Mouse (Mus musculus) left cerebral cortex, adult 18-20 months (tissue): Measurements from ENCODE around the gene Asic1. TPM values are rescaled to one million over a fixed set of nuclear protein-coding genes. Genes with fewer than 3 reads are reported as not detected.
"Not testable (repeated sequence)": the region's sequence is repeated elsewhere in the genome, so short reads cannot be mapped to it uniquely, and the experiment has no call there.

Source experiments
- DNase-seq, 2 experiments: peaks; one replicate each; pipeline ENCODE4 v3.0.0; 2021 to 2022; ENCODE audit warnings: low spot score in 2 of 2, mixed read lengths in 1 of 2
- total RNA-seq, 2 experiments: library from RNA; stranded (reverse); gene quantifications; 2 replicates each; pipeline ENCODE4 v1.2.3; 2021

The Asic1 gene
- total RNA-seq, 2 experiments from 2014 or later, result 62.7 to 75.8 TPM

- peak; percentile 70 to 83 for DNase-seq
Measured at GRCm38 (mm10) chr15:99717386-99718334, 47.5 kb downstream of the Asic1 start, which contains the start of gene Gpd1. Gpd1 (plus strand) TSS chr15:99717515.

GRCm38 (mm10) chr15:99718461-99719021 lies 48.4 kb downstream of the Asic1 start:
- no peak for DNase-seq

- DNase-seq, result no peak
Measured at GRCm38 (mm10) chr15:99719865-99720264, 49.7 kb downstream of the Asic1 start.

GRCm38 (mm10) chr15:99721921-99722743 lies 52.0 kb downstream of the Asic1 start:
- no peak for DNase-seq

GRCm38 (mm10) chr15:99723120-99723514 lies 52.9 kb downstream of the Asic1 start:
- DNase-seq, result no peak

GRCm38 (mm10) chr15:99723515-99724291 lies 53.5 kb downstream of the Asic1 start:
- no peak for DNase-seq

GRCm38 (mm10) chr15:99724292-99725021 lies 54.3 kb downstream of the Asic1 start:
- peak; percentile 59 to 65 for DNase-seq

GRCm38 (mm10) chr15:99725341-99726155 lies 55.4 kb downstream of the Asic1 start, which contains the start of gene Cox14:
Cox14 (plus strand) TSS chr15:99725618.
- DNase-seq, result peak; percentile 90 to 93

GRCm38 (mm10) chr15:99726549-99726948 lies 56.4 kb downstream of the Asic1 start:
- DNase-seq, result no peak

- not testable (repeated sequence) for DNase-seq
Measured at GRCm38 (mm10) chr15:99727039-99727438, 56.9 kb downstream of the Asic1 start.

- DNase-seq, result no peak
Measured at GRCm38 (mm10) chr15:99727525-99727924, 57.4 kb downstream of the Asic1 start.

- DNase-seq, result no peak
Measured at GRCm38 (mm10) chr15:99728211-99728610, 58.0 kb downstream of the Asic1 start.

- no peak for DNase-seq
Measured at GRCm38 (mm10) chr15:99729056-99729783, 59.1 kb downstream of the Asic1 start.

GRCm38 (mm10) chr15:99731167-99731566 lies 61.0 kb downstream of the Asic1 start:
- DNase-seq, result no peak

GRCm38 (mm10) chr15:99731678-99732077 lies 61.5 kb downstream of the Asic1 start:
- no peak for DNase-seq

GRCm38 (mm10) chr15:99733186-99733585 lies 63.0 kb downstream of the Asic1 start:
- no peak for DNase-seq

GRCm38 (mm10) chr15:99735631-99736030 lies 65.5 kb downstream of the Asic1 start:
- peak; percentile 100 for DNase-seq

- peak in 1 of 2 experiments; percentile 44 for DNase-seq
Measured at GRCm38 (mm10) chr15:99736675-99737074, 66.5 kb downstream of the Asic1 start.
